Mouse (Mus musculus): Measurements from ENCODE around the gene Fndc1. TPM values are rescaled to one million over a fixed set of nuclear protein-coding genes. Genes with fewer than 3 reads are reported as not detected.

The Fndc1 gene
- total and polyA plus RNA-seq, 3 experiments = 0.14 to 0.34 (median 0.17) TPM

GRCm38 (mm10) chr17:7820176-7820575 lies 6.9 kb downstream of the Fndc1 start:
- no peak overlapping the region for H3K9ac ChIP-seq (ENCODE audit: insufficient read depth, low read depth)
- H3K36me3 ChIP-seq (replicated peaks in 1 of 2; ENCODE audit: control insufficient read depth in 1 of 2, insufficient read depth in 1 of 2, low read length in 1 of 2) = no peaks in the 10 kb centered on the region
- no peak overlapping the region for H3K4me2 ChIP-seq (ENCODE audit: insufficient read depth, low read depth, poor library complexity, severe bottlenecking)
- H3K9me3 ChIP-seq (replicated peaks; ENCODE audit: low read length) = no peaks in the 10 kb centered on the region
- no peaks in the 10 kb centered on the region for H3K79me2 ChIP-seq (replicated peaks; ENCODE audit: control insufficient read depth, extremely low read depth, insufficient read depth, poor library complexity, severe bottlenecking)
- TF ChIP-seq E2F4 (IDR thresholded peaks at IDR 0.05; ENCODE audit: insufficient replicate concordance, low read depth, low read length) = no peak
- no peak for TF ChIP-seq PAX5 (IDR thresholded peaks at IDR 0.05; ENCODE audit: low read length)
- TF ChIP-seq ZC3H11A (IDR thresholded peaks at IDR 0.05; ENCODE audit: low read depth, low read length) = no peak
- TF ChIP-seq MAFK (IDR thresholded peaks at IDR 0.05; ENCODE audit: insufficient replicate concordance, low read length) = no peak
- no peak for TF ChIP-seq EP300 (IDR thresholded peaks at IDR 0.05; ENCODE audit: low read length)
- no peak overlapping the region for H3K4me3 ChIP-seq (replicated peaks in 1 of 3; ENCODE audit: low read depth in 2 of 3, low read length in 2 of 3, poor library complexity in 1 of 3)
- dilution Hi-C loops (cut with MboI; ENCODE audit: extremely low pct_ligation_motif_present, extremely low pct_unique_long_range_greater_than_20kb, low sequenced_read_pairs) (no loop called here), in situ Hi-C loops (cut with MboI; ENCODE audit: low pct_ligation_motif_present, low pct_unique_long_range_greater_than_20kb, low sequenced_read_pairs) (no loop called here)
- H3K27ac ChIP-seq (ENCODE audit: insufficient read depth, low read depth) = no peak overlapping the region
- peaks cover 4 to 5% of the 10 kb centered on the region in 2 experiments; a peak in 2 of 4 replicates for H3K4me1 ChIP-seq (ENCODE audit: control insufficient read depth in 1 of 2, insufficient read depth in 2 of 2)
- DNase-seq (ENCODE audit: extremely low read depth) = no peak
- H3K27me3 ChIP-seq (replicated peaks) = no peaks in the 10 kb centered on the region

DNA sequence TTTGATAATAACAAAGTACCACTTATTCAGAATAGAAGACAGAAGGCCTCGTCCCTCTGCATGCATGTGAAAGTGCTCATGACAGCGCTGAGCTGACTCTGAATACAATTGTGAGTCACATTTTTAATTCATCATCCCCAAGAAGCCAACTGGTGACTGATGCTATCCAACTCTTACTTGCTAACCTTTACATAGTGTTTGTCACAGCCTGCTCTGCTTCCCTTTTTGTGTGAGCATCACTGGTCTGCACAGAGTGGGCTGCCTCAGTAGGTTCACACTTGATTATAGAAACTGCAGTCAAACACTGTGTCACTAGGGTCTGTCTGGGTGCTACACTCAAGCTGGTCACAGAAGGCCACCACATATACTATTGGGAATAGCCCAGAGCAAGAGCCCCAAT lies 10.5 kb downstream of the Fndc1 start:
- in situ Hi-C loops (cut with MboI; ENCODE audit: low pct_ligation_motif_present, low pct_unique_long_range_greater_than_20kb, low sequenced_read_pairs) = no loop called here

GRCm38 (mm10) chr17:7814433-7814832 lies 12.7 kb downstream of the Fndc1 start:
- H3K4me3 ChIP-seq (replicated peaks in 1 of 3; ENCODE audit: low read depth in 2 of 3, low read length in 2 of 3, poor library complexity in 1 of 3) = no peak overlapping the region
- H3K27ac ChIP-seq (ENCODE audit: insufficient read depth, low read depth) = no peak overlapping the region
- dilution Hi-C loops (cut with MboI; ENCODE audit: extremely low pct_ligation_motif_present, extremely low pct_unique_long_range_greater_than_20kb, low sequenced_read_pairs) = no loop called here
- in situ Hi-C loops (cut with MboI; ENCODE audit: low pct_ligation_motif_present, low pct_unique_long_range_greater_than_20kb, low sequenced_read_pairs) = no loop called here
- DNase-seq (ENCODE audit: extremely low read depth) = no peak
- H3K9me3 ChIP-seq (replicated peaks; ENCODE audit: low read length) = no peaks in the 10 kb centered on the region
- no peaks in the 10 kb centered on the region for H3K36me3 ChIP-seq (replicated peaks in 1 of 2; ENCODE audit: control insufficient read depth in 1 of 2, insufficient read depth in 1 of 2, low read length in 1 of 2)
- TF ChIP-seq ETS1 (conservative IDR thresholded peaks at IDR 0.05; ENCODE audit: low read depth, low read length) (no peak), NRF1 (IDR thresholded peaks at IDR 0.05; ENCODE audit: low read depth, low read length) (no peak), RAD21 (IDR thresholded peaks at IDR 0.05; ENCODE audit: low read depth, low read length) (no peak), ZC3H11A (IDR thresholded peaks at IDR 0.05; ENCODE audit: low read depth, low read length) (no peak), ZNF384 (IDR thresholded peaks at IDR 0.05; ENCODE audit: low read depth, low read length) (no peak), CTCF (conservative IDR thresholded peaks at IDR 0.05 in 1 of 2, IDR thresholded peaks at IDR 0.05 in 1 of 2; ENCODE audit: low read depth in 2 of 2, low read length in 2 of 2) (no peak), CHD2 (IDR thresholded peaks at IDR 0.05; ENCODE audit: low read length) (no peak), ZKSCAN1 (IDR thresholded peaks at IDR 0.05; ENCODE audit: borderline replicate concordance, low read depth, low read length) (no peak), HCFC1 (IDR thresholded peaks at IDR 0.05; ENCODE audit: low read depth, low read length) (no peak), UBTF (IDR thresholded peaks at IDR 0.05; ENCODE audit: low read depth, low read length) (no peak), EP300 (IDR thresholded peaks at IDR 0.05; ENCODE audit: low read length) (no peak), SIN3A (IDR thresholded peaks at IDR 0.05; ENCODE audit: low read length) (no peak)
- H3K27me3 ChIP-seq (replicated peaks) = no peaks in the 10 kb centered on the region
- no peak overlapping the region for H3K4me2 ChIP-seq (ENCODE audit: insufficient read depth, low read depth, poor library complexity, severe bottlenecking)
- H3K9ac ChIP-seq (ENCODE audit: insufficient read depth, low read depth) = no peak overlapping the region
- H3K79me2 ChIP-seq (replicated peaks; ENCODE audit: control insufficient read depth, extremely low read depth, insufficient read depth, poor library complexity, severe bottlenecking) = no peaks in the 10 kb centered on the region
- peaks cover 4 to 5% of the 10 kb centered on the region in 2 experiments; a peak in 2 of 4 replicates for H3K4me1 ChIP-seq (ENCODE audit: control insufficient read depth in 1 of 2, insufficient read depth in 2 of 2)

More for the DNA sequence above, 10.5 kb downstream of the Fndc1 start:
- Histone ChIP-seq H3K9ac (ENCODE audit: insufficient read depth, low read depth) (no peak overlapping the region), H3K4me3 (replicated peaks in 1 of 3; ENCODE audit: low read depth in 2 of 3, low read length in 2 of 3, poor library complexity in 1 of 3) (no peak overlapping the region), H3K36me3 (replicated peaks in 1 of 2; ENCODE audit: control insufficient read depth in 1 of 2, insufficient read depth in 1 of 2, low read length in 1 of 2) (no peaks in the 10 kb centered on the region), H3K4me2 (ENCODE audit: insufficient read depth, low read depth, poor library complexity, severe bottlenecking) (no peak overlapping the region), H3K27me3 (replicated peaks) (no peaks in the 10 kb centered on the region), H3K79me2 (replicated peaks; ENCODE audit: control insufficient read depth, extremely low read depth, insufficient read depth, poor library complexity, severe bottlenecking) (no peaks in the 10 kb centered on the region), H3K27ac (ENCODE audit: insufficient read depth, low read depth) (no peak overlapping the region), H3K4me1 (ENCODE audit: control insufficient read depth in 1 of 2, insufficient read depth in 2 of 2) (peaks cover 4 to 5% of the 10 kb centered on the region in 2 experiments; a peak in 2 of 4 replicates), H3K9me3 (replicated peaks; ENCODE audit: low read length) (no peaks in the 10 kb centered on the region)
- no peak for DNase-seq (ENCODE audit: extremely low read depth)
- TF ChIP-seq JUN (IDR thresholded peaks at IDR 0.05; ENCODE audit: insufficient read depth, low read depth, low read length) = no peak
- no peak for TF ChIP-seq CHD2 (IDR thresholded peaks at IDR 0.05; ENCODE audit: low read length)
- TF ChIP-seq GABPA (IDR thresholded peaks at IDR 0.05; ENCODE audit: insufficient replicate concordance, low read depth, low read length) = no peak
- no peak for TF ChIP-seq USF1 (IDR thresholded peaks at IDR 0.05; ENCODE audit: low read depth, low read length)
- TF ChIP-seq MAZ (IDR thresholded peaks at IDR 0.05; ENCODE audit: low read depth, low read length) = no peak
- TF ChIP-seq USF2 (conservative IDR thresholded peaks at IDR 0.05; ENCODE audit: low read depth, low read length) = no peak
- TF ChIP-seq TCF12 (IDR thresholded peaks at IDR 0.05; ENCODE audit: low read depth, low read length) = no peak
- no peak for TF ChIP-seq MYC (IDR thresholded peaks at IDR 0.05; ENCODE audit: low read depth, low read length)
- no peak for TF ChIP-seq HCFC1 (IDR thresholded peaks at IDR 0.05; ENCODE audit: low read depth, low read length)
- no peak for TF ChIP-seq E2F4 (IDR thresholded peaks at IDR 0.05; ENCODE audit: insufficient replicate concordance, low read depth, low read length)
- no peak for TF ChIP-seq ELF1 (IDR thresholded peaks at IDR 0.05; ENCODE audit: low read depth, low read length)
- TF ChIP-seq IRF4 (IDR thresholded peaks at IDR 0.05; ENCODE audit: low read depth, low read length) = no peak
- TF ChIP-seq CTCF (conservative IDR thresholded peaks at IDR 0.05 in 1 of 2, IDR thresholded peaks at IDR 0.05 in 1 of 2; ENCODE audit: low read depth in 2 of 2, low read length in 2 of 2) = no peak
- no peak for TF ChIP-seq TBP (conservative IDR thresholded peaks at IDR 0.05; ENCODE audit: low read depth, low read length)
- no peak for TF ChIP-seq ZKSCAN1 (IDR thresholded peaks at IDR 0.05; ENCODE audit: borderline replicate concordance, low read depth, low read length)
- dilution Hi-C loops (cut with MboI; ENCODE audit: extremely low pct_ligation_motif_present, extremely low pct_unique_long_range_greater_than_20kb, low sequenced_read_pairs) = no loop called here
